Mouse (Mus musculus) hindbrain, embryonic 11.5 days (tissue): ENCODE data around the gene Pgf. TPM values are rescaled to one million over a fixed set of nuclear protein-coding genes. Genes with fewer than 3 reads are reported as not detected.
A peak's percentile ranks its signal among the peaks of the same experiment; 100 is the strongest.

ENCODE experiments used
- ATAC-seq: fragments of 200-750 bp; cut with Nextera tagmentation; 2 replicates; pipeline ENCODE4 v1.8.0; 2017; ENCODE audit warnings: mild to moderate bottlenecking, moderate TSS enrichment, moderate library complexity; ENCODE audit not compliant: low FRiP score
- DNase-seq: peaks from one replicate; pipeline ENCODE4 v3.0.0-alpha.2; 2015; ENCODE audit warnings: low spot score
- H3K27ac ChIP-seq: fragments of 300-500 bp; sonication (generic); 2 replicates; pipeline ENCODE4 v1.5.1; 2014; ENCODE audit warnings: mild to moderate bottlenecking, low read depth, low read length
- H3K27me3 ChIP-seq: fragments of 300-500 bp; sonication (generic); 2 replicates; pipeline ENCODE4 v1.6.1; 2014; ENCODE audit warnings: mild to moderate bottlenecking, low read length, moderate library complexity, mixed read lengths; ENCODE audit not compliant: control insufficient read depth, insufficient read depth
- H3K36me3 ChIP-seq: fragments of 300-500 bp; sonication (generic); 2 replicates; pipeline ENCODE4 v1.6.1; 2014; ENCODE audit warnings: mild to moderate bottlenecking, low read length, moderate library complexity, mixed read lengths; ENCODE audit not compliant: control insufficient read depth, insufficient read depth
- H3K4me1 ChIP-seq: fragments of 300-500 bp; sonication (generic); replicated peaks from 2 replicates; pipeline ENCODE4 v1.6.1; 2014; ENCODE audit warnings: low read length, mixed read lengths; ENCODE audit not compliant: control insufficient read depth, insufficient read depth
- H3K4me2 ChIP-seq: fragments of 300-500 bp; sonication (generic); replicated peaks from 2 replicates; pipeline ENCODE4 v1.6.1; 2014; ENCODE audit warnings: mild to moderate bottlenecking, low read depth, low read length
- H3K4me3 ChIP-seq: fragments of 300-500 bp; sonication (generic); 2 replicates; pipeline ENCODE4 v1.5.1; 2014; ENCODE audit warnings: low read depth, low read length
- H3K9ac ChIP-seq: fragments of 300-500 bp; sonication (generic); 2 replicates; pipeline ENCODE4 v1.6.1; 2014; ENCODE audit warnings: low read depth, low read length
- H3K9me3 ChIP-seq: fragments of 300-500 bp; sonication (generic); 2 replicates; pipeline ENCODE4 v1.6.1; 2016; ENCODE audit warnings: low read length; ENCODE audit not compliant: control insufficient read depth
- WGBS: fragments of 180-500 bp; shearing (Covaris S2); extraction: QIAGEN DNeasy Blood & Tissue Kit; methylation state at CpG from one replicate; pipeline ENCODE4 v1.1.7; 2014; 5-methylcytosine and 5-hydroxymethylcytosine counted together
- polyA plus RNA-seq: library from polyadenylated mRNA; unstranded; fragments of >200 nt; fragmentation: Nextera tagmentation; extraction: Ambion mirVana; gene quantifications from 2 replicates; pipeline ENCODE4 v1.2.1, GENCODE M21; 2014

The Pgf gene
- polyA plus RNA-seq, 1 experiment from 2014 or later = 7.8 TPM

DNA sequence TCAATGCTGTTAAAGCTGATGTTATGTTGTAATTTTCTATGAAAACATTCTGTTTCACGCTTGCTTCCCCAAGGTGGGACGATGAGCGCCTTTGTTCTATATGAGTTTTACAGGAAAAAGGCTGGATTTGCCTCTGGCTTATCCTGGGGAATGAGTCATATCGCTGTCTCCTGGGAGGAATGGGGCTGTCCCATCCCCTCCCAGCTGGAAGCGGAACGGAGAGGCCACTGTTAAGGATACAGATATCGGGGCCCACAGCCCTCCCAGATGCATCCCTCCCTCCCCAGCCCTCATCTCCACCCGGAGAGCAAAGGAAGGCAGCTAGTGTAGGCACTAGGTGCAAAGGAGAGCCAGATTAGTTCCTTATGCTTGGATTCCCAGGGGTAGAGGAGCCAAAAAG is 8.2 kb upstream of the Pgf start:
- no peak overlapping the region for H3K4me3 ChIP-seq
- ATAC-seq (no peak), DNase-seq (no peak)
- H3K9me3 ChIP-seq = no peaks in the 10 kb centered on the region
- no peak overlapping the region for H3K4me2 ChIP-seq
- no peak overlapping the region for H3K9ac ChIP-seq
- WGBS = 70% methylated on average over 8 of the region's 8 CpGs
- H3K27me3 ChIP-seq = peaks cover 7% of the 10 kb centered on the region
- peaks cover 8% of the 10 kb centered on the region for H3K4me1 ChIP-seq
- no peak overlapping the region for H3K27ac ChIP-seq
- no peaks in the 10 kb centered on the region for H3K36me3 ChIP-seq

DNA sequence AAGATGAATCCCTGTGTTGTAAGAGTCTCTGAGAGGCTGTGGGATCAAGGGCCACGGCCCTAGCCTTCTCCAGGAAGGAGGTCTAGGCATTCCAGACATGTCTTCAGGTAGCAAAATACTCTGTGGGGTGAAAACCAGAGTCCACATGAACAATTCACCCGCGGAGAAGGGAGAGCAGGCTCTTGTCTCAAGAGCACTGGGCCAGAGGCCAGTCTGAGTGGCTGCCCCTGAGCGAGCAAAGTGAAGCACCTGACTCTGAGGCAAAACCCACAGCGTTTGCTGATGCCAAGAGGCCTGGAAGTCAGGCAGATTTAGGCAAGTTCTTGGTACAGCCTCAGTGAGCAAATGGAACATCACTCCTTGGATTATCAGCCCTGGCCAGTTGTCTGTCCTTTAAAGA is 6.5 kb upstream of the Pgf start:
- Histone ChIP-seq H3K27me3 (peaks cover 7% of the 10 kb centered on the region), H3K4me2 (no peak overlapping the region), H3K9me3 (no peaks in the 10 kb centered on the region), H3K36me3 (no peaks in the 10 kb centered on the region), H3K4me1 (peaks cover 8% of the 10 kb centered on the region), H3K27ac (no peak overlapping the region), H3K4me3 (no peak overlapping the region), H3K9ac (no peak overlapping the region)
- 62% methylated on average over 5 of the region's 5 CpGs for whole genome bisulfite sequencing
- ATAC-seq (no peak), DNase-seq (no peak)

DNA sequence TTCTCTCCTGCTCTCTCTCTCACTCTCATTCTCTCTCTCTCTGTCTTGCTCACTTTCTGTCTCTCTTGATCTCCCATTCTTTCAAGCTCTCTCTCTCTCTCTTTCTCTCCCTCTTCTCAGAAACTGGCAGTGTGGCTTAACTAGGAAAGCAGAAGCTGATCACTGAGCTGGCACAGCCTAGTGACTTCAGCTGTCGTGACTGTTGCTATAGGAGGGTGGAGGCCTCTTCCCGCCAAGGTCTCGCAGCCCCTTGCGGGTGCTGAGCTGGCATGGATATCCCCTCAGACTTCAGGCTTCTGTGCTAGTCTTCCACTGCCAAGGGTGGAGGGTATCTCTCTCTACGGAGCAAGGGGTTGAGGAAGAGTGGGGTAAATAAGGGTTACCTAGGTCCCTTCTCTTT is 5.3 kb upstream of the Pgf start:
- peaks cover 7% of the 10 kb centered on the region for H3K27me3 ChIP-seq
- H3K9me3 ChIP-seq = no peaks in the 10 kb centered on the region
- 59% methylated on average over 5 of the region's 5 CpGs for WGBS

DNA sequence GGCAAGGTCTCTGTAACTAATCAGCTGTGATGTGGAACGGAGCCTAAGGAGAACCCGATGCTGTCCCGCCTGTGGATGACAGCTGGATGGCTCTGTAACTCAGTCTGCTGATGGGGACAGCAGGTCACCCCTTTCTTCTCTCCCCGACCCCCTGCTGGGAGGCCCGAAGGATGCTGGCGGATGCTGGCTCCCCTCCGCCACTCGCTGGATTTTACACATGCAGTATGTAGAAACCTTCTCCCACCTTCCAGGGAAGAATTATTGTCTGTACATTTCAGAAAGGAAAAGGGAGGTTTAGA is 4.7 kb upstream of the Pgf start:
- H3K4me3 ChIP-seq = no peak overlapping the region
- H3K27ac ChIP-seq = no peak overlapping the region
- ATAC-seq = peak; percentile 81
- H3K9me3 ChIP-seq = no peaks in the 10 kb centered on the region
- WGBS = 4% methylated on average over 8 of the region's 8 CpGs
- H3K27me3 ChIP-seq = peaks cover 7% of the 10 kb centered on the region
- H3K36me3 ChIP-seq = no peaks in the 10 kb centered on the region
- peak overlapping the region; percentile 38; the same call in 1 of the 2 replicates for H3K9ac ChIP-seq
- H3K4me1 ChIP-seq = peaks cover 8% of the 10 kb centered on the region
- peak overlapping the region; percentile 12; the same call in 1 of the 2 replicates for H3K4me2 ChIP-seq
- DNase-seq = peak; percentile 69

More for the DNA sequence above, 5.3 kb upstream of the Pgf start:
- Histone ChIP-seq H3K4me1 (peaks cover 8% of the 10 kb centered on the region), H3K4me2 (no peak overlapping the region), H3K27ac (no peak overlapping the region), H3K36me3 (no peaks in the 10 kb centered on the region), H3K9ac (no peak overlapping the region), H3K4me3 (no peak overlapping the region)
- ATAC-seq (no peak), DNase-seq (no peak)

DNA sequence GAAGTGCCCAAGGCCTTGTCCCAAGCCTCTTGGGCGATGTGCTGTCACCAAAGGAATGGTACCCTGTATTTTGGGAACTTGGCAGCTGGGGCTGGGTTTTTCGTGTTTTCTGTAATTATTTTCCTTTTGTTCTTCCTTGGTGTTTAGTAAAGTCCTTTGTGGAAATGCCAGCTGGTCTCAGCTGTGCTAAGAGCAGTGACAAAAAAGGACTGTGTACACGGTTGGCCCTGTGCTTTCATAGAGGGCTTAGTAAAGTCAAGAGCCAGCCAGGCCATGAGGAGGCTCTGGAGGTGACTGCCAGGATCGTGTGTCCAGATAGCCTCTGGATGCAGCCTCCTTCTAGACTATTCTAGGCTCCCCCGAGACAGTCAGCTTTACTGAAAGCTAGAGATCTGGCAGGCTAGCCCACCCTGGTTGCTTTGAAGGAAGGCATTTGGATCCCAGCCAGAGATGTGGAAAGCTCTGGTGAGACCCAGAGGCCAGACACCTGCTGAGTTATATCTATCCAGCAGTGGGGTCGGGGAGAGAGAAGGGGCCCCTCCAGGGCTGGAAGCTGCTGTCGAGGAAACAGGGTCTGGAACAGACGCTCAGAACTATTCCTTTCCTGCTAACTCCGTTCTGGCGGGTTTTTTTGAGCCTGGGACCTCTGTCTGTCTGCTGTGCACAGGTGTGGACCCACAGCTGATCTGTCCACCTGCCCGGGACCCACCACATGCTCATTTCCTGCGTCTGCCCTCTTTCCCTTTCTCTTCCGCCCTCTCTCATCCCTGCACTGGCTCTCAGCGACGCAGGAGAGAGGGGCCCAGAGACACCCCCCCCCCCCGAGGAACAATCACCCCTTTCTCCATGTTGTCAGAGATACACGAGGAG is 4.1 kb upstream of the Pgf start:
- peak overlapping the region; percentile 38; the same call in 1 of the 2 replicates for H3K9ac ChIP-seq
- H3K4me2 ChIP-seq = peak overlapping the region; percentile 12; the same call in 1 of the 2 replicates
- H3K27me3 ChIP-seq = peaks cover 7% of the 10 kb centered on the region
- no peaks in the 10 kb centered on the region for H3K36me3 ChIP-seq
- H3K4me3 ChIP-seq = no peak overlapping the region
- peaks cover 11% of the 10 kb centered on the region for H3K4me1 ChIP-seq
- ATAC-seq = peak; percentile 40; the same call in 1 of the 2 replicates
- 27% methylated on average over 16 of the region's 17 CpGs for WGBS
- H3K9me3 ChIP-seq = no peaks in the 10 kb centered on the region
- peak; percentile 25 for DNase-seq
- H3K27ac ChIP-seq = no peak overlapping the region

DNA sequence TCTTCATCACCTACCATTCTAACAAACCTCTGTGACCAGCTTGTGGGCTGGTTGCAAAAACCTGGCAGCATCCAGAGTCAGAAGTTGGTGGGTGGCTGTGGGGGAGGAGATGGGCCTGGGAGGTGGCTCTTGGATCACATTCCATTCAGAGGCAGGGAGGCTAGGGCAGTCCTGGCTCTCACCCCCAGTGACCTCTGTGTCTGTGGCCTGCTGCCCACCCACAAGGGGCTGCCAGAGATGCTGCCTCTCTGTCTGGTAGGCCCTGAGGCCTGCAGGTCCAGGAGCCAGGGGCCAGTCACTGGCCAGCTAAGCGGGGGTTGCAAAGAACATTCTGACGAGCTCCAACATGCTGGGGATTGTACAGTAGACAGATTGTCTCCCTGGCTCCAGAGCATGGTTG is 704 bp upstream of the Pgf start:
- WGBS = 65% methylated on average over 2 of the region's 2 CpGs
- H3K4me3 ChIP-seq = no peak overlapping the region
- H3K4me2 ChIP-seq = no peak overlapping the region
- H3K36me3 ChIP-seq = no peaks in the 10 kb centered on the region
- no peak overlapping the region for H3K9ac ChIP-seq
- H3K27me3 ChIP-seq = peaks cover 7% of the 10 kb centered on the region
- DNase-seq (no peak), ATAC-seq (no peak)
- no peak overlapping the region for H3K27ac ChIP-seq
- H3K9me3 ChIP-seq = no peaks in the 10 kb centered on the region
- H3K4me1 ChIP-seq = peaks cover 20% of the 10 kb centered on the region

GRCm38 (mm10) chr12:85176846-85177523 is 605 bp downstream of the Pgf start:
- ATAC-seq = no peak
- Histone ChIP-seq H3K4me1 (peaks cover 16% of the 10 kb centered on the region), H3K27me3 (peaks cover 3% of the 10 kb centered on the region), H3K9me3 (no peaks in the 10 kb centered on the region), H3K4me3 (peak overlapping the region; percentile 25), H3K36me3 (no peaks in the 10 kb centered on the region), H3K4me2 (peak overlapping the region; percentile 55), H3K27ac (no peak overlapping the region), H3K9ac (peak overlapping the region; percentile 36; the same call in 1 of the 2 replicates)
- 2% methylated on average over 32 of the region's 32 CpGs for WGBS
- DNase-seq = peak; percentile 57

DNA sequence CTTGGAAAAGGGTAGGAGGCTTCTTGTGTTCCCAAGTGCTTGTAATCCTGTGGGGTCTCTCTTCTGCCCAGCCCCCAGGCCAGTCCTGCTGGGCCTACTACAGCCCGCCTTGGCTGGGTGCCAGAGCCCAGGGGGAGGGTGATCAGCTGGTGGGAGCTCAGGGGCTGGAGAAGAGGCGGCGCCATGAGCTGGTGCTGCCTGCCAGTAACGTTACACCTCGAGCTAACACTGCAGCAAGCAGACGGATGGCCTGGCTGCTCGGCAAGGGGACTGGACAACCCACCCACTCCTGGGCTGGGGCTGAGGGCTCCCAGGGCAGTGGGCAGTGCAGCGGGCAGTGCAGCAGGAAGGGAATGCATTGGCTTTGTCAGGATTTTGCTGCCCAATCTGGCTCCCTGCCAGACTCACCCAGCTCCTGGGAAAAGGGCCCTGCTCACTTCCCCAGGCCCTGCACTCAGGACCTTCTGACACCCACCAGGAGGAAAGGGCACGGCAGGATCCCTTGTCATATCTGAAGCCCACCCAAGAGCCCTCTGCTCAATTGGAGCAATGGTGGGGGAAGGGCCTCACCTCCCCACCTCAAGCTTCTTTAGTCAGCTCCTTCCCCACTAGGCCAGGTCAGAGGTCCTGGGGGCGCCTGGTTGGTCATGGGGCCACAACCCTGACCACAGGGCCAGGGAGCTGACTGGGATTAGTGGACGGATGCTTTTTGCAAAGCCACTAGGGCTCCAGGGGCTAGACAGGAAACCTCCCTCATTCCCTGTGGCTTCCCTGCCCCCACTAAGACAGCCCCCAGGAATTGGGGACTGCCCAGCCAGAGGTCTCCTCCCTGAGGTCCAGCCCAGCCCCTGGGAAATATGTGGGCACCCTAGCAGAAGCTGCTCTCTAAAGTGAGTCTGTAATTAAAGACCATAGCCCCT is 1.4 kb downstream of the Pgf start:
- Histone ChIP-seq H3K9ac (no peak overlapping the region), H3K4me2 (peak overlapping the region; percentile 55), H3K27ac (no peak overlapping the region), H3K9me3 (no peaks in the 10 kb centered on the region), H3K27me3 (no peaks in the 10 kb centered on the region), H3K36me3 (no peaks in the 10 kb centered on the region), H3K4me1 (peaks cover 13% of the 10 kb centered on the region), H3K4me3 (peak overlapping the region; percentile 25)
- DNase-seq (peak; percentile 70), ATAC-seq (peak; percentile 70)
- WGBS = 6% methylated on average over 11 of the region's 11 CpGs
